Mouse (Mus musculus) kidney, adult 9 months (tissue): ENCODE data around the gene Tpst2.

Source experiments
- DNase-seq: peaks from one replicate; pipeline ENCODE4 v3.0.0; 2022

The Tpst2 gene

GRCm38 (mm10) chr5:112282780-112283482 lies 6.4 kb downstream of the Tpst2 start:
- no peak for DNase-seq

DNA sequence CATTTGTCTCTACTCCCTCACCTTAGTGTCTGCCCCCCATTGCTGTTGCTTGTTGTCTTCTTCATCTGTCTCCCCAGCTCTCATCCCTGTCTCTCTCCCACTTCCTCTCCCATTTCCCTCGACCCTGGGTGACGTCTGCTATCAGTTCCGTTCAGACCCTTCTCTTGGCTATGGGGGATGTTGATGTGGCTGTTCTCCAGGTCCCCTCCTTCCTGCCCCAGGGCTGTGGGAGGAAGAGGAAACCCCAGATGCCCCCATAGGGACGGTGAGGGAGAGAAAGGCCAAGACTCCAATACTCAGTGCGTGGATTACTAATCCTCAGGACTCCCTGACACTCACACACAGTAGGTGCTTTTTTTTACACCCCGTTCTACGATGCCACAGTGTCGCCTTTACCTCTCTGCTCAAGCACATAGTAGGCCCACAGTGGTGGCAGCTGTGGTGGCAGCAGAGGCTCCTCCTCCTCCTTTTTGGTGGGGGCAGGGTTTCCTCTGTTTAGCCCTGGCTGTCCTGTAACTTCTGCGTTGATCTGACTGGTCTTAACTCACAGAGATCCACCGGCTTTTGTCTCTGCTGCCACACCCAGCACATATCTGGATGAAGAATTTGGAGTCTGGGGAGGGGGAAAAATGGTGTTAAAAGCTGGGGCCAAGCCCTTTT lies 7.2 kb downstream of the Tpst2 start:
- peak; percentile 62 for DNase-seq

GRCm38 (mm10) chr5:112284203-112284582 lies 7.7 kb downstream of the Tpst2 start:
- DNase-seq, result no peak

DNA sequence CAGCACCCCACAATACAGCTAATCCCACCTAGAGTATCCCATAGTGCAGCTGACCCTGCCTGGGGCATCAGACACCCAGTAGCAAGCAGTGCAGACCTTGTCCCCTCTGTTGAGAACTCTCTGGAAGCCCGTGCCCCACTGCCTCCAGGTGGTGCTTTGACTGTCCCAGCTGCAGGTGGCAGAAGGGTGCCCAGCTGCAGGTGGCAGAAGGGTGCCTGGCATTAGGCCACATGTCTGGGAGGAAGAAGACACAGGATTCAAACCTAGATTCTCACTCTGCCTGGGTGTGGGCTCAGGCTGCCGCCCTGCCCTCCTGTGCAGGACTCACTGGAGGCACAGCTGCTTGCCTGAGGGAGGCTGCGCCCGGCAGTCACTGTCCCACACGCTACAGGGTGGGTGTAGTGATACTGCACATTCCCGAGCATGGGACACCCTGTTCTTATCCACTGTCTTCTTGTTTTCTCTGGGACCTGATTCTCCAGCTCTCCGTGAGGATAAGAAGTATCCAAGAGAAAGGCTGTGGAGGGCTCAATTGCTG lies 9.1 kb downstream of the Tpst2 start:
- DNase-seq, result no peak

- no peak for DNase-seq
Measured at GRCm38 (mm10) chr5:112286608-112286983, 10.1 kb downstream of the Tpst2 start.

DNA sequence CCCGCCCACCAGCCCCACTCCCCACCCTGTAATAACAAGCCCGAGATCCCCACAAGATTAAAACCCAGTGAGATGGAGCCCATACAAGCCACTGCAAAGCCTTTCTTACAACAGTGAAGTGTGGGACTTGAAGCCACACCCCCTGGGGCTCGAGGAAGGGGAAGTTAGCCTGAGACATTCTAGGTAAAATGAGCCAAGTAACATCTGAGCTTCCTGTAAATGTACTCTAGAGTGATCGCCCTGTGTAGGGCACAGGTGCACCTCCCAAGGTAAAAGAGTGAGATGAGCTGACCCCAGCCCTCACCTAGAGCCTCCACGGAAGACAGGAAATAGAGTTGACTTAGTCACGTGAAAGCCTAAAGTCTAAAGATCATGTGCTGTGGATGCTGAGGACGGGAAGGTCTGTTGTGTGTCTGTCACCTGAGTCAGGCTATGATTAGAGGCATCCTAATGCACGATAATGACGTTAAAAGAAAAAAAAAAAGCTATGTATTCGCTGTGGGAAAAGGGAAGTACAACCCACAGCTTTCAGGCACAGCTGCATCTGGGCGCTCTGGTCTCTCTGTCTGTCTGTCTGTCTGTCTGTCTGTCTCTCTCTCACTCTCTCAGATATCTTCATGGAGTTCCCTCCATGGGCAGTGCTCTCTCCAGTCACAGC lies 10.6 kb downstream of the Tpst2 start:
- no peak for DNase-seq

GRCm38 (mm10) chr5:112287652-112288051 lies 11.2 kb downstream of the Tpst2 start:
- DNase-seq, result no peak

GRCm38 (mm10) chr5:112288193-112289141 lies 12.0 kb downstream of the Tpst2 start:
- DNase-seq, result no peak

- DNase-seq, result no peak
Measured at GRCm38 (mm10) chr5:112289236-112289635, 12.7 kb downstream of the Tpst2 start.

GRCm38 (mm10) chr5:112289819-112290535 lies 13.5 kb downstream of the Tpst2 start:
- DNase-seq, result no peak

DNA sequence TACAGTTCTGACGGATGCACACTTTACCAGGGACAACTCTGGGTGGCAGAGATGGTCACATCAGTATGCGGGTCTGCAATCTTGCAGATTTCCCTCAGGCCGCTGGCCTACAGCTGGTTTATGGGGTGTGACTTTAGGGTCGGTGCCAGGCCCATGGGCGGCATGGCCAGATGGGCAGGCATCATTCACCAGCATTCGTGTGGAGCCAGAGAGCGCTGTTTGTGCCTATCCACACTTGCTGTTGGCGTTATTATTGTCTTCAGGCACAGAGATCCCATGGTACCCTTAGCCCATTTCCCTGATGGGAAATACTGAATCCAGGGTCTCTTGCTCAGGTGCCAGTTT lies 14.0 kb downstream of the Tpst2 start:
- DNase-seq, result no peak

DNA sequence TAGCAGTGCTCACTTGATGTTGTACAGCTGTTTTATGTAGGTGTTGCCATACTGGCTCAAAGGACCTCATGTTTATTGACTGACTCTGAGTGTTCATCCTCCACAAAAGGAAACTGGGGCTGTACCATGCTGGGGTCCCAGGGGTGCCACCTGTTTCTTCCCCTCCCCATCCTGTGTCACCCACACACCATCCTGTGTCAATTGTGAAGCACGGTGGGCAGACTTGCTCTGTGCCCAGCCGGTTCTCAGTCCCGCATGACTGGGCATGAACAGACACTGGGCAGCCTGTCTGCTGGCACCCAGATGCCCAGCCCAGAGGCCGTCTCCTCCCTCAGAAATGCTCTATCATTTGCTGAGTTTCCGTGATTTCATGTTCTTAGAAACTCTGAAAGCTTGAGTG lies 15.4 kb downstream of the Tpst2 start:
- DNase-seq, result no peak

GRCm38 (mm10) chr5:112292343-112292980 lies 16.0 kb downstream of the Tpst2 start:
- DNase-seq, result no peak

DNA sequence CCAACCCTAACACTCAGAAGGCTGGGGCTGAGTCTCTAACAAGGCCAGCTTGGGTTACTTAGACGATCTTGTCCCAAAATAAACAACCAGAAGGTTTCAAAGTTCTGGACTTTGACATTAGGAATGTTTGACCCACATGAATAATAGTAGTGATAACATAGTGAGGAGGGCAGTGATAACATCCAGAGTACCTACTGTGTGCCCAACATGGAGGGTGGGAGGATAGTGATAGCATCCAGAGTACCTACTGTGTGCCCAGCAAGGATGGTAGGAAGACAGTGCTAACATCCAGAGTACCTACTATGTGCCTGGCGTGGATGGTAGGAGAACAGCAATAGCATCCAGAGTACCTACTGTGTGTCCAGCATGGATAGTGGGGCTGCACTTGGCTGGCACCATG lies 17.3 kb downstream of the Tpst2 start:
- no peak for DNase-seq

DNA sequence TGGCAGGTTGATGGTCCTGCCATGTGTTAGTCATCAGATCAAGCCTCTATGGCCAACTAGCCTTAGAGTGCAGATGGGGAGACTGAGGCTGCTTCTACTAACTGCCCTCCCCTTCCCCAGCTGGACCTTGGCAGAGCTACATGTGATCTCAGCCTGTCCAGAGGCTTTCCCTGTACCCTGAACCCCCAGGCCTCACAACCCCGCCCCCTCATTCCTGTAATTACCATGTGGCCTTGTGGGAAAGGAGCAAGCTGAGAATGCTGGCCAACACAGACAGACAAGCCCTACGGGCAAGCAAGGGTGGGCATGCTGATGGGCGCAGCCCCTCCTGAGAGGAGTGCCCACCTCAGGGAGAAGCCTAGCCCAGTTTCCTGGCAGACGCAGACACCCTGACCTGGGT lies 18.2 kb downstream of the Tpst2 start:
- DNase-seq, result no peak

- DNase-seq, result no peak
Measured at GRCm38 (mm10) chr5:112295162-112295561, 18.7 kb downstream of the Tpst2 start.

DNA sequence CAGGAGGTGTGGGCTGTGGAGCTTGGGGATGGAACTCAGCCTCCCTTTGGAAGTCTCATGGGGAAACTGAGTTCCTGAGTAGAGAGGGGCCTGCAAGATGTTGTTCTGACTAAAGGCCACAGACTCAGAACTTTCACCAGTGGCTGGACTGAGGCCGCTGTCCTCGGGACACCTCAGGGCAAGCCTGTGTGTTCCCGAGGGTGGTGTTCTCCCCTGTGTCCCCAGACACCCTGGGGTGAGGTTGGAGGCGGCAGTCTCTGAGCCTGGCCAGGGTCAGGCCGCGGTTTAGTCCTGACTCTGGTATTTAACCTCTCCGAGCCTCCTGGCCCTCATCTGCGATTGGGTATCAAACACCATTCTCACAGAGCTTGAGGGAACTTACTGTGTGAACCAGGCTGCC lies 19.1 kb downstream of the Tpst2 start:
- no peak for DNase-seq

- no peak for DNase-seq
Measured at GRCm38 (mm10) chr5:112296404-112297181, 20.1 kb downstream of the Tpst2 start.

DNA sequence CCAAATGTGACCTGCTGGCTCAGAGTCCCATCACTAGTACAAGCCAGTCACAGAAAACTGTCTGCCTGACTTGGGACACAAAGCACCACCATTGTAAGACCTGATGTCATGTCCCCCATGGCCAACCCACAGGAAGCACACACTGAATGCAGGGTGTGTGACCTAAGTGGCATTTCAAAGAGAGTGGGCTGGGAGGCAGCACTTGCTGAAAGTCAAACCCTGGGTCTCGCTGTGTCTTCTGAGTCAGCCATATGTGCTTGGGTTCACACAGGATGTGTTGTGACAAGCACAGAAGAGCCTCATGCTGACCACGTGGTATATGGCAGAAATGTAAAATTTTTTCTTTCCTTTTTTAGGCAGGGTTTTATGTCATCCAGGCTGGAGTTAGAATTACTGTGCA lies 20.8 kb downstream of the Tpst2 start:
- no peak for DNase-seq

GRCm38 (mm10) chr5:112298226-112298988 lies 21.9 kb downstream of the Tpst2 start:
- peak; percentile 65 for DNase-seq
